Mouse (Mus musculus) liver, embryonic 14.5 days (tissue): ENCODE results near the gene Rab7b. TPM values are rescaled to one million over a fixed set of nuclear protein-coding genes. Genes with fewer than 3 reads are reported as not detected.

Experiments
- ATAC-seq: fragments of 200-750 bp; cut with Nextera tagmentation; 2 replicates; pipeline ENCODE4 v1.8.0; 2017; ENCODE audit warnings: moderate number of reproducible peaks, mild to moderate bottlenecking, moderate library complexity; ENCODE audit not compliant: insufficient read depth
- DNase-seq, 3 experiments: peaks; one replicate each; pipeline ENCODE4 v3.0.0-alpha.2; 2012 to 2013; ENCODE audit warnings: low read depth in 3 of 3, low spot score in 3 of 3
- H3K27ac ChIP-seq: fragments of 300-500 bp; sonication (generic); 2 replicates; pipeline ENCODE4 v1.5.1; 2014; ENCODE audit warnings: moderate library complexity, mild to moderate bottlenecking, control low read depth, inconsistent platforms
- H3K27me3 ChIP-seq: fragments of 300-500 bp; sonication (generic); 2 replicates; pipeline ENCODE4 v1.6.1; 2014; ENCODE audit warnings: mild to moderate bottlenecking, low read length, moderate library complexity; ENCODE audit not compliant: control insufficient read depth, insufficient read depth
- H3K36me3 ChIP-seq: fragments of 300-500 bp; sonication (generic); replicated peaks from 2 replicates; pipeline ENCODE4 v1.6.1; 2014; ENCODE audit warnings: low read depth; ENCODE audit not compliant: control insufficient read depth, insufficient read depth
- H3K4me1 ChIP-seq, 2 experiments: fragments of 200-500 bp in 1 of 2; fragments of 300-500 bp in 1 of 2; sonication (generic) in 1 of 2; replicated peaks; 2 replicates each; pipeline ENCODE4 v1.6.1; 2012 to 2014; ENCODE audit warnings: antibody characterized with exemption in 1 of 2, inconsistent platforms in 1 of 2, low read length in 1 of 2; ENCODE audit not compliant: control insufficient read depth in 2 of 2, insufficient read depth in 2 of 2
- H3K4me2 ChIP-seq: fragments of 300-500 bp; sonication (generic); 2 replicates; pipeline ENCODE4 v1.6.1; 2014; ENCODE audit warnings: low read depth, mild to moderate bottlenecking, control low read depth, moderate library complexity
- H3K4me3 ChIP-seq, 2 experiments: fragments of 200-500 bp in 1 of 2; fragments of 300-500 bp in 1 of 2; sonication (generic) in 1 of 2; 2 replicates each; pipeline ENCODE4 v1.5.1; 2012 to 2014; ENCODE audit warnings: low read depth in 2 of 2, low read length in 2 of 2, mild to moderate bottlenecking in 2 of 2, control low read depth in 1 of 2, inconsistent platforms in 1 of 2, moderate library complexity in 1 of 2; ENCODE audit not compliant: insufficient read depth in 1 of 2
- H3K9ac ChIP-seq: fragments of 300-500 bp; sonication (generic); replicated peaks from 2 replicates; pipeline ENCODE4 v1.6.1; 2014; ENCODE audit warnings: mild to moderate bottlenecking, control low read depth, moderate library complexity
- H3K9me3 ChIP-seq: fragments of 300-500 bp; sonication (generic); 2 replicates; pipeline ENCODE4 v1.6.1; 2016; ENCODE audit warnings: low read length, mixed read lengths; ENCODE audit not compliant: control insufficient read depth
- CTCF ChIP-seq: IDR thresholded peaks from 2 replicates; pipeline ENCODE4 v1.5.1; 2016; ENCODE audit warnings: antibody characterized with exemption, low read depth, control low read depth
- EP300 ChIP-seq: IDR thresholded peaks from 2 replicates; pipeline ENCODE4 v1.6.1; 2016; ENCODE audit warnings: antibody characterized with exemption, low read depth
- WGBS: fragments of 180-500 bp; shearing (Covaris S2); extraction: QIAGEN DNeasy Blood & Tissue Kit; methylation state at CpG from one replicate; pipeline ENCODE4 v1.1.7; 2014; ENCODE audit not compliant: insufficient replicate concordance; 5-methylcytosine and 5-hydroxymethylcytosine counted together
- polyA plus RNA-seq, 2 experiments: library from polyadenylated mRNA; depleted of rRNA in 1 of 2; stranded (reverse) in 1 of 2; unstranded in 1 of 2; fragments of >200 nt; fragmentation: Nextera tagmentation in 1 of 2; extraction: Ambion mirVana in 1 of 2; gene quantifications; 2 replicates each; pipeline versions ENCODE4 v1.2.1 to v1.2.3; 2012 to 2014

Rab7b gene
- polyA plus RNA-seq, 2 experiments: 0.42 to 0.91 TPM

DNA sequence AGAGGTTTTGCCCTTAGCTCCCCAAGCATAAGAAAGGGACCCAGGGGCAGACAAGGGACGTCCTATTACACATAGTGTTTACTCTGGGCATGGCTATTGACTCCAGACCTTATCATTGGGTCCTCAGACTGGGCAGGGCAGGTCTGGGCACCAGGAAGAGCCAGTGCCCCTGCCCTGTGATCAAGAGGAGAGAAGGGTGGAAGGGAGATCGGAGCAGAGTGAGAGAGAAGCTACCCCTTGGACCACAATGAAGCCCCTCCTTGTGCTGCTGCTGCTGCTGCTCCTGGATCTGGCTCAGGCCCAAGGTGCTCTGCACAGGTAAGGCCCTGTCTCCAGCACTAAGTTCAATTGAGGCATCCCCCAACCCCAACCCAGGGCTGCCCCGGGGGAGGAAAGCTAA, 26.7 kb upstream of the Rab7b start:
- H3K4me2 ChIP-seq: no peak overlapping the region
- no peaks in the 10 kb centered on the region for H3K9me3 ChIP-seq
- TF ChIP-seq EP300 (no peak), CTCF (no peak)
- no peak overlapping the region for H3K27ac ChIP-seq
- H3K4me1 ChIP-seq: peaks cover 7 to 12% of the 10 kb centered on the region in 2 experiments
- H3K36me3 ChIP-seq: no peaks in the 10 kb centered on the region
- 49% methylated on average over 3 of the region's 3 CpGs for WGBS
- DNase-seq (no peak), ATAC-seq (0 out of 2 replicates have a peak, but pooled peaks have one; percentile 48)
- peak overlapping the region; percentile 27; the same call in 1 of the 2 replicates for H3K9ac ChIP-seq
- no peak overlapping the region for H3K4me3 ChIP-seq
- H3K27me3 ChIP-seq: no peaks in the 10 kb centered on the region

DNA sequence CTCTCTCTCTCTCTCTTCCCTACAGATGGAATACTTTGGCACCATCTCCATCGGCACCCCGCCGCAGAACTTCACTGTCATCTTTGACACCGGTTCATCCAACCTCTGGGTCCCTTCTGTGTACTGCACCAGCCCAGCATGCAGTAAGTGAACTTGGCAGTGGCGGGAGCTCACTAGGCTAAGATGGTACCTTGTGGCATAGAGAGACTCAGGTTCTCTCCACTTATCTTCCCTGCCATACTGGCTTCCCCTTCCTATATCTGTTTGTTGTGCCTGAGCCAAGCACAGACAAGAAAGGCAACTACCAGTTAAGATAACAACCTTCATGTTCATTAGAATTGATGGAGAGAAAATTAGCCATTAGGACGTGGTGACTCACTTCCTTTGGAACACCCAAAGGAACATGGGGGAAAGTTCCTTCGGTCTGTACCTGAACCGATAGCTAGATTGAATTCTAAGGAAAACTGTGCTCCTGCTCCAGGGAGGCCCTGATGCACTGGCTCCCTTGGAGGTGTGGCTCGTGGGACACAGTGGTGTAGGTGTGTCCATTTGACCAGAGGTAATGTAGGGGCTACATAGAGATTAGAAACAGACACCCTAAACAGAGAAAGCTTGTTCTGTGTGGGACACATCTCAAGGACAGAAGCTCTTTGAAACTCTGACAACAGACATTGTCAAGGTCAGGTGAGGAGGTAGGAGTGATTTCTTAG, 25.1 kb upstream of the Rab7b start:
- WGBS: 51% methylated on average over 9 of the region's 9 CpGs
- TF ChIP-seq EP300 (peak; percentile 64), CTCF (no peak)
- H3K27ac ChIP-seq: no peak overlapping the region
- H3K4me3 ChIP-seq: no peak overlapping the region
- DNase-seq (no peak), ATAC-seq (peak; percentile 69; the same call in 1 of the 2 replicates)
- no peaks in the 10 kb centered on the region for H3K36me3 ChIP-seq
- no peaks in the 10 kb centered on the region for H3K9me3 ChIP-seq
- H3K4me2 ChIP-seq: no peak overlapping the region
- peaks cover 7 to 10% of the 10 kb centered on the region in 2 experiments for H3K4me1 ChIP-seq
- no peaks in the 10 kb centered on the region for H3K27me3 ChIP-seq
- H3K9ac ChIP-seq: no peak overlapping the region

GRCm38 (mm10) chr1:131664136-131664535, 24.4 kb upstream of the Rab7b start:
- peaks cover 7 to 10% of the 10 kb centered on the region in 2 experiments for H3K4me1 ChIP-seq
- no peak overlapping the region for H3K4me2 ChIP-seq
- no peak overlapping the region for H3K9ac ChIP-seq
- H3K9me3 ChIP-seq: no peaks in the 10 kb centered on the region
- no peak overlapping the region for H3K27ac ChIP-seq
- no peak for ATAC-seq
- no peak overlapping the region for H3K4me3 ChIP-seq
- H3K27me3 ChIP-seq: no peaks in the 10 kb centered on the region
- WGBS: 84% methylated on average over 5 of the region's 5 CpGs
- no peak for TF ChIP-seq CTCF
- TF ChIP-seq EP300: no peak
- no peaks in the 10 kb centered on the region for H3K36me3 ChIP-seq
- no peak for DNase-seq

GRCm38 (mm10) chr1:131665886-131666285, 22.6 kb upstream of the Rab7b start:
- DNase-seq (no peak), ATAC-seq (no peak)
- TF ChIP-seq EP300 (no peak), CTCF (no peak)
- Histone ChIP-seq H3K27ac (no peak overlapping the region), H3K36me3 (no peaks in the 10 kb centered on the region), H3K4me1 (peaks cover 7 to 10% of the 10 kb centered on the region in 2 experiments), H3K4me2 (no peak overlapping the region), H3K27me3 (no peaks in the 10 kb centered on the region), H3K9me3 (no peaks in the 10 kb centered on the region), H3K4me3 (no peak overlapping the region), H3K9ac (no peak overlapping the region)
- 82% methylated on average over 1 of the region's 1 CpGs for WGBS

GRCm38 (mm10) chr1:131671113-131671512, 17.4 kb upstream of the Rab7b start:
- no peaks in the 10 kb centered on the region for H3K36me3 ChIP-seq
- no peaks in the 10 kb centered on the region for H3K4me1 ChIP-seq
- H3K9ac ChIP-seq: no peak overlapping the region
- H3K4me3 ChIP-seq: no peak overlapping the region
- DNase-seq (no peak), ATAC-seq (no peak)
- 64% methylated on average over 8 of the region's 8 CpGs for WGBS
- no peak overlapping the region for H3K27ac ChIP-seq
- no peaks in the 10 kb centered on the region for H3K27me3 ChIP-seq
- TF ChIP-seq EP300 (no peak), CTCF (no peak)
- H3K9me3 ChIP-seq: no peaks in the 10 kb centered on the region
- no peak overlapping the region for H3K4me2 ChIP-seq
